Mouse (Mus musculus) heart, adult 2 months (tissue): ENCODE results near the gene E130308A19Rik.

Source experiments
- CTCF ChIP-seq: fragments of 200-600 bp; IDR thresholded peaks from 2 replicates; pipeline ENCODE4 v1.8.1; 2022; ENCODE audit warnings: antibody characterized with exemption, mild to moderate bottlenecking, moderate library complexity
- EP300 ChIP-seq: fragments of 200-500 bp; IDR thresholded peaks from 2 replicates; pipeline ENCODE4 v1.6.1; 2011; ENCODE audit warnings: low read depth, low read length, control low read depth; ENCODE audit not compliant: insufficient read depth
- POLR2A ChIP-seq: fragments of 200-500 bp; IDR thresholded peaks from 2 replicates; pipeline ENCODE4 v1.6.1; 2011; ENCODE audit warnings: mild to moderate bottlenecking, low read depth, low read length, control low read depth; ENCODE audit not compliant: insufficient read depth

GRCm38 (mm10) chr4:59639163-59639562 lies 13.2 kb downstream of the E130308A19Rik start:
- TF ChIP-seq EP300 (no peak), POLR2A (no peak), CTCF (no peak)
